Mouse (Mus musculus): ENCODE measurements around the gene Ackr2. TPM values are rescaled to one million over a fixed set of nuclear protein-coding genes. Genes with fewer than 3 reads are reported as not detected.

Gene Ackr2
- total and polyA plus RNA-seq, 2 experiments from 2014 or later = 1.4 to 2.1 TPM

DNA sequence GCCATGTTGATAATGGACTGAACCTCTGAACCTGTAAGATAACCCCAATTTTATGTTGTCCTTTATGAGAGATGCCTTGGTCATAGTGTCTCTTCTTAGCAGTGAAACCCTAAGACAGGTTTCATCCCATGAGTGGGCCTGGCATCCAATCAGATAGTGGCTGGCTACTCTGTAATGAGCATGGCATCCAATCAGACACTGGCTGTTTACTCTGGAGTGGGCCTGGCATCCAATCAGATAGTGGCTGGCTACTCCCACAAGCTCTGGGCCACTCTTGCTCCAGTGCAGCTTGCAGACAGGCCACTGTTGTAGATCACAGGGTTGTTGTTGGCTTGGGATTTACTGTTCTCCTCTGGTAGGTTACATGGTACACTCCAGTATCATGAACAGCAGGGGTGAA, 24.6 kb upstream of the Ackr2 start:
- no peak overlapping the region for H3K27ac ChIP-seq (ENCODE audit: low read depth, low read length)
- no peaks in the 10 kb centered on the region for H3K4me1 ChIP-seq (ENCODE audit: insufficient read depth)
- no peak overlapping the region for H3K4me2 ChIP-seq (ENCODE audit: low read depth)
- no peak for TF ChIP-seq CTCF (IDR thresholded peaks at IDR 0.05; ENCODE audit: low read depth)
- no peaks in the 10 kb centered on the region for H3K9me3 ChIP-seq (ENCODE audit: low read length)
- ATAC-seq = no peak
- no peak overlapping the region for H3K4me3 ChIP-seq (ENCODE audit: low read depth, low read length)
- H3K36me3 ChIP-seq (ENCODE audit: insufficient read depth) = no peaks in the 10 kb centered on the region
- DNase-seq = no peak
- H3K27me3 ChIP-seq (ENCODE audit: insufficient read depth, low read length) = no peaks in the 10 kb centered on the region
- H3K9ac ChIP-seq = no peak overlapping the region

DNA sequence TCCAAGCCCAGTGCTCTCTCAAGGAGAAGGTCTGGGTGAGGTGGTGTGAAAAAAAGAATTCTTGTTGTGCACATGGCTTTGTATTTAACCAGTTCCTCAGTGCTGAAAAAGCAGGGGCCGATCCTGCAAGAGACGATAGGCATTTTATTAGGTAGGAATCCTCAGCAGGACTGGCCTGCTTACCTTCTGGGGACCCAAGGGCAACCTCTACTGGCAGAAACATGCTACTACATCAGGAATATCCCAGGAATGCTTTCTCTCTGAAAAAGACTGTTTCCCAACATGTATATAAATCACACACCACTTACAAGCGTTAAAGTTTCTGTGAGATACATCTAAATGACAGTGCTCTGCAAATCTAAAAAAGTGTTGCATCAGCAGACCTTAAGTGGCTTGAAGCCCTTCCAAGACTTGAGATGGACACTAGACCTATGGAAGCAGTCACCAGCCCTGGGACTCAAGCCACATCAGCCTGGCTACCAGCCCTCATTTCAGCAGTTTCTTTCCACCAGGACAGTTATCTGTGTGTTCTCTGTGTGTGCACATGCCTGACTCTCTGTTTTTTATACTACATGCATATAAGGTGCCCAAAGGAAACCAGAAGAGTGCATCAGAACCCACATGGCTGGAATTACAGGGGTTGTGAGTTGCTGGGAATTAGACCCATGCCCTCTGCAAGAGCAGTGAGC, 21.0 kb upstream of the Ackr2 start:
- TF ChIP-seq CTCF (IDR thresholded peaks at IDR 0.05; ENCODE audit: low read depth) = peak; percentile 83
- Histone ChIP-seq H3K9ac (no peak overlapping the region), H3K36me3 (ENCODE audit: insufficient read depth) (no peaks in the 10 kb centered on the region), H3K4me3 (ENCODE audit: low read depth, low read length) (no peak overlapping the region), H3K9me3 (ENCODE audit: low read length) (no peaks in the 10 kb centered on the region), H3K27me3 (ENCODE audit: insufficient read depth, low read length) (no peaks in the 10 kb centered on the region), H3K27ac (ENCODE audit: low read depth, low read length) (no peak overlapping the region), H3K4me1 (ENCODE audit: insufficient read depth) (no peaks in the 10 kb centered on the region), H3K4me2 (ENCODE audit: low read depth) (no peak overlapping the region)
- DNase-seq = peak; percentile 68
- 9% methylated on average over 3 of the region's 3 CpGs for WGBS
- peak; percentile 25; the same call in 1 of the 2 replicates for ATAC-seq

DNA sequence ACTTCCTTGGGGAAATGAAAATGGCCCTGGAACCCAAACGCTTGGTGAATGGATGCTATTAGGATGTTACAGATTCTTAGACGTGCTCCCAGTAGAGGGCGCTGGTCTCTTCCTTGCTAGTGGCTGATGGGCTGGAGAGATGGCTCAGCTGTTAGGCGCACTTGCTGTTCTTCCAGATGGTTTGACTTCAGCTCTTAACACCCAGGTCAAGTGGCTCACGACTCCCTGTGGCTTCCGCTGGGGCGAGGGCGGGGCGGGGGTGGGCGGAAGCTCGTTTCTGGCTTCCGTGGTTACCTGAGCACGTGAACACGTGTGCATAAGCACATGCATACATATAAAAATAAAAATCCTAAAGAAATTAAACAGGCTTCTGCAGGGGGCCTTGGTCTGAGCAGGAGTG, 17.3 kb upstream of the Ackr2 start:
- 27% methylated on average over 14 of the region's 14 CpGs for WGBS
- H3K27me3 ChIP-seq (ENCODE audit: insufficient read depth, low read length) = no peaks in the 10 kb centered on the region
- H3K4me2 ChIP-seq (ENCODE audit: low read depth) = 0 out of 2 replicates have a peak overlapping the region, but pooled peaks have one; percentile 8
- H3K9ac ChIP-seq = no peak overlapping the region
- no peaks in the 10 kb centered on the region for H3K9me3 ChIP-seq (ENCODE audit: low read length)
- no peak overlapping the region for H3K27ac ChIP-seq (ENCODE audit: low read depth, low read length)
- peak; percentile 63 for TF ChIP-seq CTCF (IDR thresholded peaks at IDR 0.05; ENCODE audit: low read depth)
- ATAC-seq (no peak), DNase-seq (peak; percentile 46)
- no peaks in the 10 kb centered on the region for H3K36me3 ChIP-seq (ENCODE audit: insufficient read depth)
- H3K4me1 ChIP-seq (ENCODE audit: insufficient read depth) = no peaks in the 10 kb centered on the region
- H3K4me3 ChIP-seq (ENCODE audit: low read depth, low read length) = no peak overlapping the region

DNA sequence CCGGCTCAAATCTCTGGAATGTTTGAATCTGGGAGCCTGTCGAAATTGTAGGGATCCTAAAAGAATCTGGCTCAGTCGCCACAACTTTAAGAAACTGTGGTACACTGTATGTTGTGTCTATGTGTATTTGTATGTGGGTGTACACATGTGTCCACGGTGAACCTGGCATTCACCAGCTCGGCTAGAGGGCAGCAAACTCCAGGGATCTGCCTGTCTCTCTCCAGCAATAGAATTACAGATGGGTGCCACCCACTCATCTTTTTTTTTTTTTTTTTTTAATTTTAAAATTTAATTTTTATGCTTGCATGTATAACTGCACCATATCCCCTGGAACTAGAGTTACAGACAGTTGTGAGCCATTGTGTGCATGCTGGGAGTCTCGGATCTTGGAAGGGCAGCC, 16.9 kb upstream of the Ackr2 start:
- no peak for ATAC-seq
- H3K27ac ChIP-seq (ENCODE audit: low read depth, low read length) = no peak overlapping the region
- TF ChIP-seq CTCF (IDR thresholded peaks at IDR 0.05; ENCODE audit: low read depth) = no peak
- DNase-seq = no peak
- H3K9me3 ChIP-seq (ENCODE audit: low read length) = no peaks in the 10 kb centered on the region
- no peaks in the 10 kb centered on the region for H3K36me3 ChIP-seq (ENCODE audit: insufficient read depth)
- no peak overlapping the region for H3K4me2 ChIP-seq (ENCODE audit: low read depth)
- H3K9ac ChIP-seq = no peak overlapping the region
- H3K4me1 ChIP-seq (ENCODE audit: insufficient read depth) = no peaks in the 10 kb centered on the region
- no peak overlapping the region for H3K4me3 ChIP-seq (ENCODE audit: low read depth, low read length)
- 78% methylated on average over 6 of the region's 6 CpGs for WGBS
- no peaks in the 10 kb centered on the region for H3K27me3 ChIP-seq (ENCODE audit: insufficient read depth, low read length)

DNA sequence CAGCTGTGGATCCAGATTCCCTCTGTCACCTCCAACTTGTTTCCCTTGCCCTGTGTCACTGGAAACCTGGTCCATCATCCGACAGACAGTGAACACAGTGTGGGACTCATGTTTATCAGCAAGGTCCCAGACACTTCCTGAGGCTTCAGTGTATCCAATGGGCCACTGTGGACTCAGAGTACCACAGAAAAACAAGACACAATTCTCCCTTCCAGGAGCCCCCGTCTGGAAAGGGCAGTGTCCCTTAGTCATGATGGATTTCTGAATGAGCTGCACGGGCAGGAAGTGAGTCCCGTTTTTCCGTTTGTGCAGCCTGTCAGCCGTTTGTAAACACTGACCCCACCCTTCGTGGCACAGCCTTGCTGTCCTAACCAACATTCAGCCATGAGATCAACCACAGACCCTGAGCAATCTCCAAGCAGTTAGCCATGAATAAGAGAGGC, 16.1 kb upstream of the Ackr2 start:
- H3K9me3 ChIP-seq (ENCODE audit: low read length) = no peaks in the 10 kb centered on the region
- no peak overlapping the region for H3K4me2 ChIP-seq (ENCODE audit: low read depth)
- H3K36me3 ChIP-seq (ENCODE audit: insufficient read depth) = no peaks in the 10 kb centered on the region
- H3K27ac ChIP-seq (ENCODE audit: low read depth, low read length) = no peak overlapping the region
- no peak overlapping the region for H3K4me3 ChIP-seq (ENCODE audit: low read depth, low read length)
- no peak for DNase-seq
- no peaks in the 10 kb centered on the region for H3K27me3 ChIP-seq (ENCODE audit: insufficient read depth, low read length)
- H3K9ac ChIP-seq = no peak overlapping the region
- 74% methylated on average over 7 of the region's 7 CpGs for WGBS
- TF ChIP-seq CTCF (IDR thresholded peaks at IDR 0.05; ENCODE audit: low read depth) = no peak
- no peak for ATAC-seq
- H3K4me1 ChIP-seq (ENCODE audit: insufficient read depth) = no peaks in the 10 kb centered on the region

DNA sequence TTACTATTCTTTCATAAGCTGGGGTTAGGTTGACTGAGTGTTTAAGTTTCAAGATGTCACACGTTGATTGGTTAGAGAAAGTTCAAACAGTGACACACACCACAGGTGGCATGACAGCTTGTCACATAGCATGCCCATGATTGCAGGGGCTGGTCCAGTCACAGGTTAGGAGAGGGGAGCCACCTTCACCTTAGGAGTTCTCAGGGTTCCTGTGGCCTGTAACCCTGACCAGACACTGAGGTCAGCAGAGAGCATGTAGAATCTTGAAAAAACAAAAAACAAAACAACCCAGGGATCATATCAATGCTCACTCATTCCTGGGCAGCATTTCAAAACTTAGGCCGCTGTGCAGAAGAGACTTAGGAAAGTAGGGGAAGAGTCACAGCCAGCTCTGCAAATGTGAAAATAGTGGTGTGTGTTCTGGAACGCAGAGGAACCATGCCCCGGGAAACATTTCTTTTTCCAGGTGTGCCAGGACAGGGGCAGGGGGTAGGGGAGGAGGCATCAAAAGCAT, 8.2 kb upstream of the Ackr2 start:
- no peak for ATAC-seq

DNA sequence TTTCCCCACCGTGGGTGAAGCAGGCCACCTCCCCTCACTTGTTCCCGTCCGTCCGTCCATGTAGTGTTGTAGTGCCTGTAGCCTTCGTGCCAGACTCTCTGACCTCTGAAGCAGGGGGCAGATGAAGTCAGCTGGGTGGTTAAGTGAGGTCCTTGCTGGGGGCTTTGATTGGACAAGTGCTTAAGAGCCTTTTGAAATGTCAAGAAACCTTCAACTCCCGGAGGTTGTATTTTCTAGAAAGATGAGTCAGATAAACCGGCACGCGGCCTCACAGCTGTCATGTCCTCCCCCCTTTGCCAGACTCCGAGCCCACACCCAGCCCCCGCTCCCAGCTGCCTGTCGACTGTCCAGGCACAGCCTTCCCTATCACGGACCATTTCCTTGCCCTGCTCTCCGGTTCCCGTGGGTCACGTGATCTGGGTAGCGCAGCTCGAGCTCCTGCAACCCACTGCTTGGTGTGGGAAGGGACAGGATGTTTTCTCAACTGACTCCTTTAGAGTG, 7.7 kb upstream of the Ackr2 start:
- Histone ChIP-seq H3K4me2 (ENCODE audit: low read depth) (no peak overlapping the region), H3K36me3 (ENCODE audit: insufficient read depth) (no peaks in the 10 kb centered on the region), H3K27me3 (ENCODE audit: insufficient read depth, low read length) (no peaks in the 10 kb centered on the region; the same call in 1 of the 2 replicates), H3K9ac (no peak overlapping the region), H3K9me3 (ENCODE audit: low read length) (no peaks in the 10 kb centered on the region), H3K27ac (ENCODE audit: low read depth, low read length) (no peak overlapping the region), H3K4me1 (ENCODE audit: insufficient read depth) (no peaks in the 10 kb centered on the region), H3K4me3 (ENCODE audit: low read depth, low read length) (no peak overlapping the region)
- TF ChIP-seq CTCF (IDR thresholded peaks at IDR 0.05; ENCODE audit: low read depth) = no peak
- no peak for DNase-seq
- ATAC-seq = no peak
- 58% methylated on average over 18 of the region's 18 CpGs for WGBS

More for the DNA sequence above, 8.2 kb upstream of the Ackr2 start:
- H3K36me3 ChIP-seq (ENCODE audit: insufficient read depth) = no peaks in the 10 kb centered on the region
- H3K27me3 ChIP-seq (ENCODE audit: insufficient read depth, low read length) = no peaks in the 10 kb centered on the region; the same call in 1 of the 2 replicates
- H3K9me3 ChIP-seq (ENCODE audit: low read length) = no peaks in the 10 kb centered on the region
- TF ChIP-seq CTCF (IDR thresholded peaks at IDR 0.05; ENCODE audit: low read depth) = no peak
- H3K4me3 ChIP-seq (ENCODE audit: low read depth, low read length) = no peak overlapping the region
- H3K9ac ChIP-seq = no peak overlapping the region
- H3K27ac ChIP-seq (ENCODE audit: low read depth, low read length) = no peak overlapping the region
- 78% methylated on average over 4 of the region's 4 CpGs for WGBS
- DNase-seq = no peak
- H3K4me1 ChIP-seq (ENCODE audit: insufficient read depth) = no peaks in the 10 kb centered on the region
- no peak overlapping the region for H3K4me2 ChIP-seq (ENCODE audit: low read depth)

All from forebrain, postnatal 0 days (tissue).